Comparison of ENCODE assay signal across 11 mouse cellular contexts in the genomic region with DNA sequence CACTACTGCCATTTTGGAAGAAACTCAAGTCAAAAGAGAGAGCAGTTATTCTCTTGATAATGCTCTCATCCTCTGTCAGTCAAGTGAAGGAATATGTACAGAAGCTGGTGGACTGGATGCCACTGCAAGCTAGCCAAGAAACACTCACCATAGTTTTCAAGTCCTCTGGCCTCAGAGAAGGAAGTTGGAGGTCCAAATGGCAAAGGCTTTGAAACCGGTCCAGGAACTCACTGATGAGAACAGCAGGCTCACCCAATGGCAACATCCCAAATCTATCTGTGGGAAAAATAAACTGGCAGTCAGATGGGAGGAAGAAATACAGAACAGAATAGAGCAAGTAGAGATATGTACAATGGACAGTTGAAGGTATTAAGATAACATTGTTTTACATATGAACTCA. TPM values are rescaled to one million over a fixed set of nuclear protein-coding genes. Genes with fewer than 3 reads are reported as not detected.
DNase-seq lines count a peak whose midpoint lies in the region; ATAC-seq and TF ChIP-seq lines count a peak whose summit lies in the region.
"Had no signal": no experiment of that assay in that cellular context is flagged by ENCODE, and none has a peak within 500 bp of the region (broad histone marks: within the 10 kb centered on the region; RNA-seq: fewer than 3 reads in every experiment).

No protein-coding gene starts in this region.

- TF ChIP-seq CTCF in liver, postnatal 0 days (IDR thresholded peaks at IDR 0.05; ENCODE audit: low read depth) = no peak

- DNase-seq in adrenal gland, adult 2 months = peak; percentile 36
- DNase-seq in adrenal gland, postnatal 4 days (ENCODE audit: low spot score in 2 of 2) = no peak
- DNase-seq in ovary, adult 18-20 months (ENCODE audit: low spot score) = peak; percentile 51
- DNase-seq in ovary, postnatal 36 days (ENCODE audit: low spot score) = no peak
- DNase-seq in heart, postnatal 14 days = peak; percentile 40 to 56
- no peak for DNase-seq in urinary bladder, postnatal 10 days (ENCODE audit: low spot score)
- no peak for DNase-seq in adrenal gland, postnatal 10 days
- no peak for DNase-seq in liver, postnatal 0 days

- ATAC-seq in liver, postnatal 0 days = no peak
- ATAC-seq: intestine, embryonic 16.5 days had no signal

- H3K9me3 ChIP-seq in liver, postnatal 0 days (ENCODE audit: low read length) = no peaks in the 10 kb centered on the region
- H3K9me3 ChIP-seq: limb, embryonic 13.5 days; midbrain, embryonic 12.5 days had no signal

- no peaks in the 10 kb centered on the region for H3K4me1 ChIP-seq in liver, postnatal 0 days (ENCODE audit: insufficient read depth)
- H3K4me1 ChIP-seq: limb, embryonic 13.5 days had no signal

- 78% methylated on average over 1 of the region's 1 CpGs for WGBS in liver, postnatal 0 days (ENCODE audit: insufficient replicate concordance)

- no peak for TF ChIP-seq EP300 in liver, postnatal 0 days (IDR thresholded peaks at IDR 0.05; ENCODE audit: low read depth)

- H3K27me3 ChIP-seq in liver, postnatal 0 days (ENCODE audit: insufficient read depth, low read length) = no peaks in the 10 kb centered on the region
- H3K27me3 ChIP-seq: limb, embryonic 13.5 days; midbrain, embryonic 12.5 days had no signal

- no peak overlapping the region for H3K4me3 ChIP-seq in liver, postnatal 0 days (ENCODE audit: low read depth, low read length)
- H3K4me3 ChIP-seq: limb, embryonic 13.5 days; midbrain, embryonic 12.5 days had no signal

- intact Hi-C loops in heart, postnatal 14 days (cut with DNase I) = no loop called here

- peaks cover 58% of the 10 kb centered on the region for H3K36me3 ChIP-seq in liver, postnatal 0 days (replicated peaks; ENCODE audit: insufficient read depth, low read length)

- no peak overlapping the region for H3K4me2 ChIP-seq in liver, postnatal 0 days (ENCODE audit: low read depth, low read length)
- H3K4me2 ChIP-seq: limb, embryonic 13.5 days; midbrain, embryonic 12.5 days had no signal

- no peak overlapping the region for H3K9ac ChIP-seq in liver, postnatal 0 days (replicated peaks)
- H3K9ac ChIP-seq: limb, embryonic 13.5 days; midbrain, embryonic 12.5 days had no signal

- H3K27ac ChIP-seq in liver, postnatal 0 days (ENCODE audit: low read depth) = no peak overlapping the region
- H3K27ac ChIP-seq: limb, embryonic 13.5 days; midbrain, embryonic 12.5 days had no signal

RNA-seq across cellular contexts. Expression of gene Zc3hc1, which starts 15.0 kb away (rescaled TPM):
- total RNA-seq in adrenal gland, adult 2 months (2021) = 10 to 100 TPM; 19.6 to 21.7 TPM
- 16.9 and 18.1 TPM in 2 replicates for polyA plus RNA-seq in adrenal gland, adult 2 months (2012; rRNA removed)
- total RNA-seq in adrenal gland, postnatal 4 days (2021) = 10 to 100 TPM; 31.9 to 32.8 TPM
- total RNA-seq in heart, postnatal 14 days (2021) = 10 to 100 TPM; 15.5 to 17.2 TPM
- total RNA-seq in adrenal gland, postnatal 10 days (2021) = 10 to 100 TPM; 20.6 to 25.3 TPM
- 12.5 and 14.4 TPM in 2 replicates for polyA plus RNA-seq in liver, postnatal 0 days (2015; fragmentation: Nextera tagmentation; extraction: Ambion mirVana)

RNA-seq across cellular contexts. Expression of gene Klhdc10, which starts 25.9 kb away (rescaled TPM):
- 10 to 100 TPM; 57.8 to 75.6 TPM for total RNA-seq in adrenal gland, adult 2 months (2021)
- 14.1 and 15.7 TPM in 2 replicates for polyA plus RNA-seq in adrenal gland, adult 2 months (2012; rRNA removed)
- total RNA-seq in adrenal gland, postnatal 4 days (2021) = 10 to 100 TPM; 97.5 to 98.1 TPM
- total RNA-seq in heart, postnatal 14 days (2021) = 10 to 100 TPM; 58.4 to 60.8 TPM
- total RNA-seq in adrenal gland, postnatal 10 days (2021) = 10 to 100 TPM; 65.9 to 76.6 TPM
- polyA plus RNA-seq in liver, postnatal 0 days (2015; fragmentation: Nextera tagmentation; extraction: Ambion mirVana) = 6.4 and 6.9 TPM in 2 replicates

Comparison
In these comparisons a context has a peak if more than half of its experiments do, and no peak if none do; other contexts are left out.
1. DNase-seq: peak in adrenal gland, adult 2 months (single experiment), ovary, adult 18-20 months (single experiment) and heart, postnatal 14 days (2 of 2); none in adrenal gland, postnatal 4 days (0 of 2), ovary, postnatal 36 days (single experiment), urinary bladder, postnatal 10 days (single experiment), adrenal gland, postnatal 10 days (single experiment) and liver, postnatal 0 days (single experiment).